Mouse (Mus musculus) limb, embryonic 14.5 days (tissue): Measurements from ENCODE around the gene Zfp219. TPM values are rescaled to one million over a fixed set of nuclear protein-coding genes. Genes with fewer than 3 reads are reported as not detected.

Experiments used
- ATAC-seq: fragments of 200-750 bp; cut with Nextera tagmentation; 2 replicates; pipeline ENCODE4 v1.8.0; 2017; ENCODE audit warnings: low read depth, moderate number of reproducible peaks, moderate TSS enrichment; ENCODE audit not compliant: low FRiP score
- DNase-seq: peaks from one replicate; pipeline ENCODE4 v3.0.0-alpha.2; 2015; ENCODE audit warnings: low spot score
- H3K27ac ChIP-seq: fragments of 300-500 bp; sonication (generic); replicated peaks from 2 replicates; pipeline ENCODE4 v1.5.1; 2014; ENCODE audit warnings: low read depth, mild to moderate bottlenecking, low read length, moderate library complexity, mixed read lengths
- H3K27me3 ChIP-seq: fragments of 300-500 bp; sonication (generic); 2 replicates; pipeline ENCODE4 v1.6.1; 2014; ENCODE audit warnings: low read length, mixed read lengths; ENCODE audit not compliant: control insufficient read depth, insufficient read depth
- H3K36me3 ChIP-seq: fragments of 300-500 bp; sonication (generic); 2 replicates; pipeline ENCODE4 v1.6.1; 2014; ENCODE audit warnings: mild to moderate bottlenecking, low read length, moderate library complexity, mixed read lengths; ENCODE audit not compliant: control insufficient read depth, insufficient read depth
- H3K4me1 ChIP-seq: fragments of 300-500 bp; sonication (generic); 2 replicates; pipeline ENCODE4 v1.6.1; 2014; ENCODE audit warnings: antibody characterized with exemption, low read length, mixed read lengths; ENCODE audit not compliant: control insufficient read depth, insufficient read depth
- H3K4me2 ChIP-seq: fragments of 300-500 bp; sonication (generic); replicated peaks from 2 replicates; pipeline ENCODE4 v1.6.1; 2014; ENCODE audit warnings: low read depth, mild to moderate bottlenecking, low read length, moderate library complexity; ENCODE audit not compliant: severe bottlenecking
- H3K4me3 ChIP-seq: fragments of 300-500 bp; sonication (generic); replicated peaks from 2 replicates; pipeline ENCODE4 v1.5.1; 2014; ENCODE audit warnings: low read length
- H3K9ac ChIP-seq: fragments of 300-500 bp; sonication (generic); 2 replicates; pipeline ENCODE4 v1.6.1; 2014; ENCODE audit warnings: mild to moderate bottlenecking, low read depth, low read length, moderate library complexity; ENCODE audit not compliant: severe bottlenecking
- H3K9me3 ChIP-seq: fragments of 300-500 bp; sonication (generic); 2 replicates; pipeline ENCODE4 v1.6.1; 2016; ENCODE audit warnings: low read length; ENCODE audit not compliant: control insufficient read depth
- POLR2A ChIP-seq: fragments of 200-500 bp; IDR thresholded peaks from 2 replicates; pipeline ENCODE4 v1.8.0; 2012; ENCODE audit warnings: inconsistent platforms, mild to moderate bottlenecking, moderate library complexity, borderline replicate concordance; ENCODE audit not compliant: insufficient read depth, insufficient read length; ENCODE audit errors: extremely low read depth
- WGBS: fragments of 180-500 bp; shearing (Covaris S2); extraction: QIAGEN DNeasy Blood & Tissue Kit; methylation state at CpG from one replicate; pipeline ENCODE4 v1.1.7; 2014; 5-methylcytosine and 5-hydroxymethylcytosine counted together
- polyA plus RNA-seq, 2 experiments: library from polyadenylated mRNA; depleted of rRNA in 1 of 2; stranded (reverse) in 1 of 2; unstranded in 1 of 2; fragments of >200 nt; fragmentation: Nextera tagmentation in 1 of 2; extraction: Ambion mirVana in 1 of 2; gene quantifications; 2 replicates each; pipeline versions ENCODE4 v1.2.1 to v1.2.3; 2012 to 2014

Zfp219 gene
- polyA plus RNA-seq, 2 experiments, result 30.3 to 89.4 TPM

- DNase-seq (no peak), ATAC-seq (no peak)
- Histone ChIP-seq H3K4me3 (no peak overlapping the region), H3K4me2 (no peak overlapping the region), H3K4me1 (no peaks in the 10 kb centered on the region), H3K27me3 (no peaks in the 10 kb centered on the region), H3K36me3 (no peaks in the 10 kb centered on the region), H3K9me3 (no peaks in the 10 kb centered on the region), H3K27ac (no peak overlapping the region), H3K9ac (no peak overlapping the region)
- TF ChIP-seq POLR2A, result no peak
- WGBS, result 96% methylated on average over 6 of the region's 6 CpGs
Observed at GRCm38 (mm10) chr14:52035926-52036325, 15.4 kb upstream of the Zfp219 start.

GRCm38 (mm10) chr14:52026342-52026741 is 5.8 kb upstream of the Zfp219 start:
- ATAC-seq (no peak), DNase-seq (no peak)
- Histone ChIP-seq H3K9ac (no peak overlapping the region), H3K36me3 (no peaks in the 10 kb centered on the region), H3K4me3 (no peak overlapping the region), H3K4me2 (no peak overlapping the region), H3K27ac (no peak overlapping the region), H3K27me3 (no peaks in the 10 kb centered on the region), H3K4me1 (peaks cover 16% of the 10 kb centered on the region), H3K9me3 (no peaks in the 10 kb centered on the region)
- TF ChIP-seq POLR2A, result no peak
- 92% methylated on average over 4 of the region's 4 CpGs for WGBS

GRCm38 (mm10) chr14:52024133-52024532 is 3.6 kb upstream of the Zfp219 start:
- whole genome bisulfite sequencing, result 93% methylated on average over 2 of the region's 2 CpGs
- no peak overlapping the region for H3K4me3 ChIP-seq
- no peak overlapping the region for H3K9ac ChIP-seq
- H3K4me2 ChIP-seq, result no peak overlapping the region
- no peaks in the 10 kb centered on the region for H3K36me3 ChIP-seq
- H3K9me3 ChIP-seq, result no peaks in the 10 kb centered on the region
- H3K4me1 ChIP-seq, result peaks cover 20% of the 10 kb centered on the region
- DNase-seq, result no peak
- no peak overlapping the region for H3K27ac ChIP-seq
- no peak for ATAC-seq
- TF ChIP-seq POLR2A, result no peak
- H3K27me3 ChIP-seq, result no peaks in the 10 kb centered on the region

- peak overlapping the region; percentile 87 for H3K27ac ChIP-seq
- H3K36me3 ChIP-seq, result no peaks in the 10 kb centered on the region
- peak; percentile 46 for ATAC-seq
- peak overlapping the region; percentile 29 for H3K4me3 ChIP-seq
- no peaks in the 10 kb centered on the region for H3K27me3 ChIP-seq
- 0 out of 2 replicates have a peak, but pooled peaks have one; percentile 36 for TF ChIP-seq POLR2A
- H3K9ac ChIP-seq, result peak overlapping the region; percentile 49
- no peaks in the 10 kb centered on the region for H3K9me3 ChIP-seq
- DNase-seq, result peak; percentile 90
- H3K4me1 ChIP-seq, result peaks cover 28% of the 10 kb centered on the region
- 4% methylated on average over 23 of the region's 23 CpGs for WGBS
- H3K4me2 ChIP-seq, result peak overlapping the region; percentile 62
Observed at GRCm38 (mm10) chr14:52022709-52023459, 2.4 kb upstream of the Zfp219 start.

GRCm38 (mm10) chr14:52022244-52022708 is 1.7 kb upstream of the Zfp219 start:
- no peak overlapping the region; the same call in 1 of the 2 replicates for H3K9ac ChIP-seq
- DNase-seq (no peak), ATAC-seq (no peak)
- peak overlapping the region; percentile 87 for H3K27ac ChIP-seq
- no peaks in the 10 kb centered on the region for H3K27me3 ChIP-seq
- H3K9me3 ChIP-seq, result no peaks in the 10 kb centered on the region
- H3K36me3 ChIP-seq, result no peaks in the 10 kb centered on the region
- H3K4me2 ChIP-seq, result peak overlapping the region; percentile 62
- H3K4me1 ChIP-seq, result peaks cover 28% of the 10 kb centered on the region
- no peak for TF ChIP-seq POLR2A
- H3K4me3 ChIP-seq, result peak overlapping the region; percentile 29
- 73% methylated on average over 3 of the region's 3 CpGs for WGBS
